Mouse (Mus musculus) intestine, embryonic 16.5 days (tissue): ENCODE results near the gene Eif3m. TPM values are rescaled to one million over a fixed set of nuclear protein-coding genes. Genes with fewer than 3 reads are reported as not detected.
"Not testable (repeated sequence)": the region's sequence is repeated elsewhere in the genome, so short reads cannot be mapped to it uniquely, and the experiment has no call there.

Experiments
- ATAC-seq: fragments of 200-750 bp; cut with Nextera tagmentation; 2 replicates; pipeline ENCODE4 v1.8.0; 2017; ENCODE audit warnings: moderate TSS enrichment, moderate library complexity
- H3K27ac ChIP-seq: fragments of 300-500 bp; sonication (generic); 2 replicates; pipeline ENCODE4 v1.5.1; 2014; ENCODE audit warnings: mild to moderate bottlenecking, low read length
- H3K27me3 ChIP-seq: fragments of 300-500 bp; sonication (generic); replicated peaks from 2 replicates; pipeline ENCODE4 v1.6.1; 2014; ENCODE audit warnings: low read length, control low read depth, mixed read lengths; ENCODE audit not compliant: control insufficient read depth, insufficient read depth
- H3K36me3 ChIP-seq: fragments of 300-500 bp; sonication (generic); 2 replicates; pipeline ENCODE4 v1.6.1; 2014; ENCODE audit warnings: low read length, control low read depth; ENCODE audit not compliant: control insufficient read depth, insufficient read depth
- H3K4me1 ChIP-seq: fragments of 300-500 bp; sonication (generic); 2 replicates; pipeline ENCODE4 v1.6.1; 2014; ENCODE audit warnings: low read length, control low read depth, mixed read lengths; ENCODE audit not compliant: control insufficient read depth, insufficient read depth
- H3K4me2 ChIP-seq: fragments of 300-500 bp; sonication (generic); 2 replicates; pipeline ENCODE4 v1.6.1; 2014; ENCODE audit warnings: low read depth, low read length, control low read depth
- H3K4me3 ChIP-seq: fragments of 300-500 bp; sonication (generic); 2 replicates; pipeline ENCODE4 v1.5.1; 2014; ENCODE audit warnings: mild to moderate bottlenecking, low read length
- H3K9ac ChIP-seq: fragments of 300-500 bp; sonication (generic); 2 replicates; pipeline ENCODE4 v1.6.1; 2014; ENCODE audit warnings: low read depth, low read length
- H3K9me3 ChIP-seq: fragments of 300-500 bp; sonication (generic); 2 replicates; pipeline ENCODE4 v1.6.1; 2016; ENCODE audit warnings: low read length, control low read depth; ENCODE audit not compliant: control insufficient read depth
- WGBS: fragments of 180-500 bp; shearing (Covaris S2); extraction: QIAGEN DNeasy Blood & Tissue Kit; methylation state at CpG from one replicate; pipeline ENCODE4 v1.1.7; 2014; 5-methylcytosine and 5-hydroxymethylcytosine counted together
- polyA plus RNA-seq: library from polyadenylated mRNA; unstranded; fragments of >200 nt; fragmentation: Nextera tagmentation; extraction: Ambion mirVana; gene quantifications from 2 replicates; pipeline ENCODE4 v1.2.1, GENCODE M21; 2015

Gene Eif3m
- polyA plus RNA-seq, 1 experiment from 2014 or later, result 227 TPM

DNA sequence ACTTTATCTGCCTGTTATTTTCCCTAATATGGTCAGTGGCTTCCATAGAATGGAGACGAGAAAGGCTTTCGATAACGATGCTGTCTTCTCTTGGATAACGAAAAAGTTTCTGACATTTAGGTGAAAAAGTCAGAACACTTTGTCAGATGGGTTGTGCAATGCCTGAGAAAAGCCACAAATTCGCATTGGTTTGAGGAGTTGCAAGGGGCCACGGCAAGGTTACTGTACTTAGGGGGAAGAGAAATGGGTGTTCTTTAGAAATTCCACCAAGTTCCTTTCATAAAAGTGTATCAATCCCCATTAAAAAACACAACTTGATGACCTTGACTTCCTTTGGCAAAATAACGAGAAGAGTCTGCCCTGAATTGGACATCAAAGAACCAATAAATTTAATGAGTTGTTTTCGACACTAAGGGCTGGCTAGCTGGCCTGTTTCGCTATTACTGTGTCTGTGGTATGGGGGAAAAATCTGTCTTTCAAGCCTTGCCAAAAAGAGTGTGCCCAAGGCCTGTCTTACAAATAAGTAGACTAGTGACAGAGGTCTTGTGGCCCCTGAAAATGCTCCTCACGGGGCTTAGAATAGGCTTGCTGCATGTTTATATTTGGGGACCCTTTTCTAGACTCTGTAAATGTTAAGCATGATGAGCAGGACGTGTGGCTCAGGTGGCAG is 19.7 kb upstream of the Eif3m start:
- 74% methylated on average over 11 of the region's 11 CpGs for WGBS
- Histone ChIP-seq H3K9me3 (no peaks in the 10 kb centered on the region), H3K36me3 (no peaks in the 10 kb centered on the region), H3K4me3 (no peak overlapping the region), H3K27me3 (0 out of 2 replicates have a peak, but pooled peaks cover 2% of the 10 kb centered on the region), H3K27ac (no peak overlapping the region), H3K4me2 (no peak overlapping the region), H3K9ac (no peak overlapping the region), H3K4me1 (no peaks in the 10 kb centered on the region)
- ATAC-seq, result no peak

DNA sequence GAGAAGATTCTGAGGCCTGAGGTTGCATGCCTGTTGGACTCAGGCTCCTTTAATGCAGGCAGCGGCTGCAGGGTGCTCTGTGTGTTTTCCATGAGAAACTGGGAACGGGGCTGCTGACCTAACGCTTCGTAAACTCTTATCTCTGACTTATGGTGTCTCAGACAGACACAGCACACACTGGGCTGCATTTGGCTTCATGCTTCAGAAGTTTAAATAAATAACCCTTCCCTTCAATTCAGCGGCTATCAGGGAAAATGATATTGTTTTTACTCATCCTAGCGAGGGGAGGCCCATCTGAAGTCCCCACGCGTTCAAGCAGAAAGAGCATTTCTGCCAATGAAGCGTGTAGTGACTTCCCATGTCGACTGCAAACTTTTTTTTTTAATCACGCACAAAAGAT is 19.1 kb upstream of the Eif3m start:
- no peak for ATAC-seq
- no peaks in the 10 kb centered on the region for H3K4me1 ChIP-seq
- no peaks in the 10 kb centered on the region for H3K36me3 ChIP-seq
- H3K4me2 ChIP-seq, result no peak overlapping the region
- H3K27me3 ChIP-seq, result 0 out of 2 replicates have a peak, but pooled peaks cover 2% of the 10 kb centered on the region
- WGBS, result 49% methylated on average over 11 of the region's 11 CpGs
- H3K27ac ChIP-seq, result no peak overlapping the region
- H3K9ac ChIP-seq, result no peak overlapping the region
- no peak overlapping the region for H3K4me3 ChIP-seq
- no peaks in the 10 kb centered on the region for H3K9me3 ChIP-seq

- Histone ChIP-seq H3K4me1 (no peaks in the 10 kb centered on the region), H3K36me3 (no peaks in the 10 kb centered on the region), H3K9ac (no peak overlapping the region), H3K27ac (no peak overlapping the region), H3K9me3 (no peaks in the 10 kb centered on the region), H3K4me3 (no peak overlapping the region), H3K27me3 (0 out of 2 replicates have a peak, but pooled peaks cover 2% of the 10 kb centered on the region), H3K4me2 (no peak overlapping the region)
- 83% methylated on average over 3 of the region's 3 CpGs for WGBS
- no peak for ATAC-seq
These were observed 17.2 kb upstream of the Eif3m start for GRCm38 (mm10) chr2:105034084-105034483.

DNA sequence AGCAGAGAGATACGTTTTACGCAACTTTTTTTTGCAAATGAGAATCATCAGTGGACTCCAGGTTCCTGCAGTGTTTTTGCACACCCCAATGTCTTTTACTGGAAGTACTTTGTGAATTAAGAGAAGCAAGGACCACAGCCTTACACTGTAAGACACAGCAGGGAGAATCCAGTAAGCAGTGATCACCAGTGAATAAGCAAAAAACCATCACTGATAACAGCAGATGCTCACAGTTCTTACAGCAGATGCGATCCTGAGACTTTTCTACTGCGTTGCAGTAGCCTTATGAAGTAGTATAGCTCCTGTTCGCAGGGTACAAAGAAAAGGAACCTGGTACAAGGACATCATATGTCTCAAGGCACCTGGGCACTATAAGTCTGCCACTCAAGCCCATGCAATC is 13.6 kb upstream of the Eif3m start:
- no peaks in the 10 kb centered on the region for H3K36me3 ChIP-seq
- H3K9me3 ChIP-seq, result no peaks in the 10 kb centered on the region
- no peak overlapping the region for H3K9ac ChIP-seq
- H3K4me1 ChIP-seq, result no peaks in the 10 kb centered on the region
- H3K4me2 ChIP-seq, result no peak overlapping the region
- H3K27me3 ChIP-seq, result no peaks in the 10 kb centered on the region
- no peak overlapping the region for H3K27ac ChIP-seq
- 86% methylated on average over 5 of the region's 5 CpGs for WGBS
- H3K4me3 ChIP-seq, result no peak overlapping the region
- no peak for ATAC-seq

DNA sequence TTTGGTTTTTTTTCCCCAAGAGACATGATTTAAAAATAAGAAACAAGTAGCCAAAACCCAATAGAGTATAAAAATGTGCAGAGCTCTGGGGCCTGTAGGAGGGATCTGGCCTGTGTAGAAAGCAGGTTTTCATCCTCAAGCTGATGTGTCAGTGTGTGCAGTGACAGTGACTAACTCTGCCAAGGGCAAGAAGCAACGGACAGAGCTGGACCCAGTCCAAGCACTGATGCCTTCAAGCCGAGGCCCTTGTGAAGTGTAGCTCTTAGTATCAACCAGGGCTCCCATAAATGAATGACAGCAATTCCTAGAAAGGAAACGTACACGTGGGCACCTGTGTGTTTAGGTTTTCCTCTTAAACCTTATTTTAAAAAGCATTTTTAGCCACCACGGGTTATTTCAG is 11.9 kb upstream of the Eif3m start:
- WGBS, result 64% methylated on average over 5 of the region's 5 CpGs
- no peak overlapping the region for H3K4me2 ChIP-seq

GRCm38 (mm10) chr2:105026950-105027695 is 10.2 kb upstream of the Eif3m start:
- H3K27ac ChIP-seq, result no peak overlapping the region
- 65% methylated on average over 22 of the region's 22 CpGs for WGBS
- no peak for ATAC-seq

More for the DNA sequence above, 11.9 kb upstream of the Eif3m start:
- H3K9me3 ChIP-seq, result no peaks in the 10 kb centered on the region
- H3K9ac ChIP-seq, result no peak overlapping the region
- no peak for ATAC-seq
- no peak overlapping the region for H3K27ac ChIP-seq
- no peaks in the 10 kb centered on the region for H3K36me3 ChIP-seq
- H3K4me1 ChIP-seq, result no peaks in the 10 kb centered on the region
- no peaks in the 10 kb centered on the region for H3K27me3 ChIP-seq
- no peak overlapping the region for H3K4me3 ChIP-seq

GRCm38 (mm10) chr2:105025610-105026009 is 8.7 kb upstream of the Eif3m start:
- ATAC-seq, result not testable (repeated sequence)

More at GRCm38 (mm10) chr2:105026950-105027695, 10.2 kb upstream of the Eif3m start:
- Histone ChIP-seq H3K9me3 (no peaks in the 10 kb centered on the region), H3K4me2 (no peak overlapping the region), H3K9ac (no peak overlapping the region), H3K4me1 (no peaks in the 10 kb centered on the region), H3K27me3 (no peaks in the 10 kb centered on the region), H3K4me3 (no peak overlapping the region), H3K36me3 (no peaks in the 10 kb centered on the region)

GRCm38 (mm10) chr2:105023815-105024214 is 6.9 kb upstream of the Eif3m start:
- WGBS, result 79% methylated on average over 4 of the region's 4 CpGs
- no peaks in the 10 kb centered on the region for H3K27me3 ChIP-seq
- H3K27ac ChIP-seq, result no peak overlapping the region
- H3K36me3 ChIP-seq, result no peaks in the 10 kb centered on the region
- H3K4me2 ChIP-seq, result no peak overlapping the region
- no peak for ATAC-seq
- no peaks in the 10 kb centered on the region for H3K4me1 ChIP-seq
- H3K9ac ChIP-seq, result no peak overlapping the region
- no peak overlapping the region for H3K4me3 ChIP-seq
- no peaks in the 10 kb centered on the region for H3K9me3 ChIP-seq

More at GRCm38 (mm10) chr2:105025610-105026009, 8.7 kb upstream of the Eif3m start:
- not testable (repeated sequence) for H3K9me3 ChIP-seq, H3K4me3 ChIP-seq, H3K4me1 ChIP-seq, H3K4me2 ChIP-seq, H3K27ac ChIP-seq, H3K27me3 ChIP-seq, H3K36me3 ChIP-seq, H3K9ac ChIP-seq
- WGBS, result 76% methylated on average over 12 of the region's 12 CpGs

- Histone ChIP-seq H3K27ac (no peak overlapping the region), H3K4me1 (no peaks in the 10 kb centered on the region), H3K27me3 (no peaks in the 10 kb centered on the region), H3K36me3 (no peaks in the 10 kb centered on the region), H3K9ac (no peak overlapping the region), H3K9me3 (no peaks in the 10 kb centered on the region), H3K4me3 (no peak overlapping the region), H3K4me2 (no peak overlapping the region)
- 75% methylated on average over 6 of the region's 6 CpGs for WGBS
- no peak for ATAC-seq
These were observed 6.2 kb upstream of the Eif3m start for GRCm38 (mm10) chr2:105023031-105023615.
